Mouse (Mus musculus) liver, embryonic 11.5 days (tissue): ENCODE measurements around the gene Egfl7. TPM values are rescaled to one million over a fixed set of nuclear protein-coding genes. Genes with fewer than 3 reads are reported as not detected.

Experiments used
- ATAC-seq: fragments of 200-750 bp; cut with Nextera tagmentation; replicated peaks from 2 replicates; pipeline ENCODE4 v1.8.0; 2017; ENCODE audit warnings: moderate number of reproducible peaks, mild to moderate bottlenecking, moderate TSS enrichment, moderate library complexity; ENCODE audit not compliant: low FRiP score
- DNase-seq: peaks from one replicate; pipeline ENCODE4 v3.0.0-alpha.2; 2017; ENCODE audit warnings: low spot score
- H3K27ac ChIP-seq: fragments of 300-500 bp; sonication (generic); 2 replicates; pipeline ENCODE4 v1.5.1; 2014; ENCODE audit warnings: mild to moderate bottlenecking, low read depth, low read length, control low read depth
- H3K27me3 ChIP-seq: fragments of 300-500 bp; sonication (generic); replicated peaks from 2 replicates; pipeline ENCODE4 v1.6.1; 2014; ENCODE audit warnings: low read length, mixed read lengths; ENCODE audit not compliant: control insufficient read depth, insufficient read depth
- H3K36me3 ChIP-seq: fragments of 300-500 bp; sonication (generic); 2 replicates; pipeline ENCODE4 v1.6.1; 2014; ENCODE audit warnings: mild to moderate bottlenecking, low read length, moderate library complexity, mixed read lengths; ENCODE audit not compliant: control insufficient read depth, insufficient read depth
- H3K4me1 ChIP-seq: fragments of 300-500 bp; sonication (generic); replicated peaks from 2 replicates; pipeline ENCODE4 v1.6.1; 2014; ENCODE audit warnings: low read length, mixed read lengths; ENCODE audit not compliant: control insufficient read depth, insufficient read depth
- H3K4me2 ChIP-seq: fragments of 300-500 bp; sonication (generic); 2 replicates; pipeline ENCODE4 v1.6.1; 2014; ENCODE audit warnings: mild to moderate bottlenecking, control low read depth, moderate library complexity
- H3K4me3 ChIP-seq: fragments of 300-500 bp; sonication (generic); 2 replicates; pipeline ENCODE4 v1.5.1; 2014; ENCODE audit warnings: low read depth, low read length, control low read depth
- H3K9ac ChIP-seq: fragments of 300-500 bp; sonication (generic); 2 replicates; pipeline ENCODE4 v1.6.1; 2014; ENCODE audit warnings: low read depth, low read length, control low read depth
- H3K9me3 ChIP-seq: fragments of 300-500 bp; sonication (generic); 2 replicates; pipeline ENCODE4 v1.6.1; 2016; ENCODE audit warnings: low read length, inconsistent platforms, mixed read lengths; ENCODE audit not compliant: control insufficient read depth
- WGBS: fragments of 180-500 bp; shearing (Covaris S2); extraction: QIAGEN DNeasy Blood & Tissue Kit; methylation state at CpG from one replicate; pipeline ENCODE4 v1.1.7; 2014; 5-methylcytosine and 5-hydroxymethylcytosine counted together
- polyA plus RNA-seq: library from polyadenylated mRNA; unstranded; fragments of >200 nt; fragmentation: Nextera tagmentation; extraction: Ambion mirVana; gene quantifications from 2 replicates; pipeline ENCODE4 v1.2.1, GENCODE M21; 2014

The Egfl7 gene
- polyA plus RNA-seq, 1 experiment from 2014 or later, result 181 TPM

DNA sequence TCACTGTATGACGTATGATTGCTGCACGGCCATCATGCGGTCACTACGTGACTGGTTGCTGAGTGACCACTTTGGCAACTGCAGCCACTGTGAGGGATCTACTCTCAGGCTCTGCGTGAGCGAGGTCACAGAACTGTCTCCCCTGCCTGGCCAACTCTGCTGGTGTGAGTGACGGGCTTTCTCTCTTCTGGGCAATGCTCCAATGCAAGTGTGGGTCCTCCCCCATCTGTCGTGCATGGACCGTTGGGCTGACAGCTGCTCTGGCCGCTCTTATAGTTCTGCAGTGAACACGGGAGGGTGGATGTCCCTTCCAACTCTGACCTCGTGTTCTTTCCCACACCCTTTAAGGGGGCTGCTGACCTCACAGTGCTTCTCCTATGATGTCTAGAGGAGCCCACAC lies 6.4 kb upstream of the Egfl7 start:
- ATAC-seq (no peak), DNase-seq (no peak)
- WGBS, result 58% methylated on average over 12 of the region's 12 CpGs
- no peaks in the 10 kb centered on the region for H3K27me3 ChIP-seq
- H3K27ac ChIP-seq, result peak overlapping the region; percentile 32
- H3K4me3 ChIP-seq, result no peak overlapping the region
- no peaks in the 10 kb centered on the region for H3K36me3 ChIP-seq
- H3K4me1 ChIP-seq, result peaks cover 74% of the 10 kb centered on the region
- no peak overlapping the region for H3K4me2 ChIP-seq
- H3K9ac ChIP-seq, result no peak overlapping the region
- H3K9me3 ChIP-seq, result no peaks in the 10 kb centered on the region

DNA sequence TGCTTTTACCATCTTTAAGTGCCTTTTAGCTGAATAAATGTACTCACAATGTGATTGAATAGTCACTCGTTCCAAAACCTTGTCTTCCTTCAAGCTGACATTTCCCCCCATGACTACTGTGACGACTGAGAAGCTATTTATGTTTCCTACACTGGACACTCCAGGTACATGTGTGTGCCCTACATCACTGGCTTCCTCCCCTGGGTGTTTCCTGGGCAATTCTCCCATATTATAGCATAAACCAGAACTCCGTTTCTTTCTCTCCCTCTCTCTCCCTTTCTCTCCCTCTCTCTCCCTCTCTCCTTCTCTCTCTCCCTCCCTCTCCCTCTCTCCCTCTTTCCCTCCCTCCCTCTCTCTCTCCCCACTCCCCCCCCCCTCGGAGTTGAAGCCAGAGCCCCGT lies 6.0 kb upstream of the Egfl7 start:
- Histone ChIP-seq H3K36me3 (no peaks in the 10 kb centered on the region), H3K9ac (no peak overlapping the region), H3K4me2 (no peak overlapping the region), H3K4me1 (peaks cover 74% of the 10 kb centered on the region), H3K4me3 (no peak overlapping the region), H3K27ac (peak overlapping the region; percentile 32), H3K27me3 (no peaks in the 10 kb centered on the region), H3K9me3 (no peaks in the 10 kb centered on the region)
- ATAC-seq, result no peak
- no peak for DNase-seq
- WGBS, result 29% methylated on average over 5 of the region's 5 CpGs

DNA sequence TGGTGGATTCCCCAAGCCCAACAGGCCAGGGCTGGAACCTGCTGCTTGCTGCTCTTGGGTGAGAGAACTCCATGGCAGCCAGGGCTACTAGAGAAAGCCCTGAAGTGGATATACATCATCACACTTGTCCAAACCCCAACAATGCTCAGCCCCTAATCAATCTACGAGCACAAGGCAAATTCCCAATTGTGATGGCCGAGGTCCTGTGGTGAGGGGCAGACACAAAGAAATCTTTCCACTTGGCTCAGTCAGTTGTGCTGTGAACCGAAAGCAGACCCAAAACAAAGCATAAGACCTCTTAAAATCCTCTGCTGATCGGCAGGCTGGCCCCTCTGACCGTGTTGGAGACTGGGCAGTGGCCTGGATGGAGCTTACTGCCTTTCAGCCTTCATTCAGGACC lies 5.0 kb upstream of the Egfl7 start:
- WGBS, result 48% methylated on average over 5 of the region's 5 CpGs
- ATAC-seq (no peak), DNase-seq (no peak)
- Histone ChIP-seq H3K27ac (peak overlapping the region; percentile 96), H3K4me3 (no peak overlapping the region), H3K27me3 (no peaks in the 10 kb centered on the region), H3K4me2 (peak overlapping the region; percentile 71), H3K36me3 (no peaks in the 10 kb centered on the region), H3K9me3 (no peaks in the 10 kb centered on the region), H3K4me1 (peaks cover 82% of the 10 kb centered on the region), H3K9ac (peak overlapping the region; percentile 80)

DNA sequence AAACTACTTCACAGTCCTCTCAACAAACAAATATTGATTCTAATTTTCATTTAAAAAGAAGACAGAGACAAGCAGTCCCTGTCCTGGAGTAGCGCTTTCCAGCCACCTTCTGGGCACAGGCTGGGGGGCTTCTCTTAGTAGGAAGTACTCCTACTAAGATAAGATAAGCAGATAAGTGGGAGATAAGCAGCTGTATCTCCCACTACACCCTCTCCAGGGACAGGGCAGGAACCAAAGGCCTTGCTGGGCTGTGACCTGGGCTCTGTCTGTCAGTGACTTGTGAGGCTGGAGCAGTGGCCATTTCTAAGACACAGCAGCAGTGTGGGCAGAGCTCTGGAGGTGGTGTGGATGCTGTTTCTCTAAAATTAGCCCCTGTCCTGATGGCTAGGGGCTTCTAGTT lies 4.4 kb upstream of the Egfl7 start:
- Histone ChIP-seq H3K4me1 (peaks cover 83% of the 10 kb centered on the region), H3K27me3 (no peaks in the 10 kb centered on the region), H3K36me3 (no peaks in the 10 kb centered on the region), H3K27ac (peak overlapping the region; percentile 96), H3K4me3 (peak overlapping the region; percentile 51), H3K9me3 (no peaks in the 10 kb centered on the region), H3K4me2 (peak overlapping the region; percentile 71), H3K9ac (peak overlapping the region; percentile 80)
- WGBS, result 48% methylated on average over 1 of the region's 1 CpGs
- DNase-seq, result no peak
- ATAC-seq, result peak; percentile 13; the same call in 1 of the 2 replicates

DNA sequence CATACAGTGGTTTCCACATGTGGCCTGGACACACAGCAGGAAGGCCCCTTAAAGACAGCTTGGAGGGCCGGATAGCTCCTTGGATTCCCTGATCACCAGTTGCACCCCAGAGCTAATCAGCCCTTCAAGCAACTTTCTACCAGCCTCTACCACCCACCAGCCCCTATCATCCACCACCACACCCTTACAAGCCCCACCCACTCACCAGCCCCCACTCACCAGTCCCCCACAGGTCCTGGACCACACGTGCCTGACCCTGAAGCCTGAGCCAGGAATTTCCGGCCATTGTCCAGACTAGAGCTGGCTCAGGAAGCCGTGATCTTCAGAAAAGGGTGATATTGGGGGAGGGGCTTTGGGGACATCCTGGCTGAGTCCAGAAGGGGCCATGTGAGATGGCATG lies 3.9 kb upstream of the Egfl7 start:
- peaks cover 79% of the 10 kb centered on the region for H3K4me1 ChIP-seq
- H3K9me3 ChIP-seq, result no peaks in the 10 kb centered on the region
- ATAC-seq (peak; percentile 83), DNase-seq (peak; percentile 52)
- peak overlapping the region; percentile 96 for H3K27ac ChIP-seq
- peak overlapping the region; percentile 51 for H3K4me3 ChIP-seq
- H3K9ac ChIP-seq, result peak overlapping the region; percentile 80
- H3K4me2 ChIP-seq, result peak overlapping the region; percentile 71
- no peaks in the 10 kb centered on the region for H3K36me3 ChIP-seq
- H3K27me3 ChIP-seq, result no peaks in the 10 kb centered on the region
- 24% methylated on average over 4 of the region's 4 CpGs for WGBS

DNA sequence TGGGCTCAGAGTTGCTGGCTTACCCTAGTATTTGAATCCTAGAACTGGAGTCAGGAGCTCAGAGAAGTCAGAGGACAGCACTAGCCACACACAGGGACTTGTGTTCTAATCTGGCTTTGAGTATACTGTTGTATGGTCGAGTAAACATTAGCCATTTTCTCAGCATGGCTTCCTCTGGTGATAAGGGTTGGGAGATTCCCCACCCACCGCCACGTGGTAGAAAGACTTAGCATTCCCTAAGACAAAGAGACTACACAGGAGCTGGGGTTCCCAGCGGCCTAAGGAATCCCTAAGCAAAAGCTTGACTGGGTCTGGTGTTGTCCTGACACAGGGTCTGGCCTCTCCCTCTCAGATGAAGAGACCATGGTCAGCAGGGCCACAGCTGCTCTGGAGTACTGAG lies 3.4 kb upstream of the Egfl7 start:
- peak; percentile 35 for DNase-seq
- Histone ChIP-seq H3K9me3 (no peaks in the 10 kb centered on the region), H3K4me2 (peak overlapping the region; percentile 71), H3K27me3 (no peaks in the 10 kb centered on the region), H3K27ac (peak overlapping the region; percentile 96), H3K4me1 (peaks cover 73% of the 10 kb centered on the region), H3K36me3 (no peaks in the 10 kb centered on the region), H3K4me3 (peak overlapping the region; percentile 51), H3K9ac (peak overlapping the region; percentile 80)
- no peak for ATAC-seq
- WGBS, result 27% methylated on average over 4 of the region's 4 CpGs

DNA sequence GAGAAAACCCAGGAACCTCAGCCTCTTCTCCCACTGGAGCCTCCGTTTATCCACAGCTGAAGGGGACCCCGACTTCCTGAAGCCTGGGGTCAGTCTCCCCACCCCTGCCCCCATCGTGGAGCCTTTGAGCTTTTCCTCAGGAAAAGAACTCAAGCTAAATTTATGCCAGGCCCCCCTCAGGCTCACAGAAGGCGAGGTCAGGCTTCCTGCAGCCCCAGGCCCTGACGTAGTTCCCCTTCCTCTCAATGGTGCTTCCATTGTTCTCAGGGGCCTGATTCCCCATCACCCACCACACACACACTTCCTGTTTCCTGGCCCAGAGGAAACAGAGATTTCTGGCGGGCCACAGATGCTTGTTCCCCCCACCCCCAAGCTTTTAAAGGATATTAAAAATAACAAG lies 1.4 kb upstream of the Egfl7 start:
- ATAC-seq (no peak), DNase-seq (peak; percentile 38)
- Histone ChIP-seq H3K27me3 (no peaks in the 10 kb centered on the region), H3K9ac (0 out of 2 replicates have a peak overlapping the region, but pooled peaks have one; percentile 3), H3K4me3 (no peak overlapping the region), H3K4me1 (peaks cover 60% of the 10 kb centered on the region), H3K27ac (peak overlapping the region; percentile 62), H3K4me2 (peak overlapping the region; percentile 71), H3K36me3 (no peaks in the 10 kb centered on the region), H3K9me3 (no peaks in the 10 kb centered on the region)
- WGBS, result 35% methylated on average over 6 of the region's 6 CpGs

DNA sequence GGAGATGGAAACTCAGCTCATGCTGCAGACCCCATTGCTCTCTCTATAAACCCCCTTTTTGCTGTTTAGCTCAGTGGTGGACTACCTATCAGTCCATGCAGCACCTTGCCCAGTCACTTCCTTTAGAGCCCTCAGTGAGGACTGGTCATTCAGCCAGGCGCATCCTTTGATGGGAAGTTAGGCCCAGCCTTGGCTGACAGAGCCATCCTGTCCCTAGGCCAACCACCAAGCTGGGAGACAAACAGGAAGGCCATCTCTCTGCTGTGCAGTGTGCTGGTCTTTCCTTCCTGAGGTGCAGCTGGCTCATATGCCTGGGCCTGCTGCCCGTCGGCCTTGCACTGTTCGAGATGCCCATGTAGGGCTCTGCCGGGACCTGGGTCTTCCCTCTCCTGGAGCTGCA lies 937 bp downstream of the Egfl7 start:
- DNase-seq (no peak), ATAC-seq (no peak)
- Histone ChIP-seq H3K9ac (no peak overlapping the region), H3K4me2 (no peak overlapping the region), H3K27me3 (no peaks in the 10 kb centered on the region), H3K4me1 (peaks cover 47% of the 10 kb centered on the region), H3K4me3 (no peak overlapping the region), H3K36me3 (no peaks in the 10 kb centered on the region), H3K9me3 (no peaks in the 10 kb centered on the region), H3K27ac (no peak overlapping the region)
- WGBS, result 63% methylated on average over 5 of the region's 5 CpGs

DNA sequence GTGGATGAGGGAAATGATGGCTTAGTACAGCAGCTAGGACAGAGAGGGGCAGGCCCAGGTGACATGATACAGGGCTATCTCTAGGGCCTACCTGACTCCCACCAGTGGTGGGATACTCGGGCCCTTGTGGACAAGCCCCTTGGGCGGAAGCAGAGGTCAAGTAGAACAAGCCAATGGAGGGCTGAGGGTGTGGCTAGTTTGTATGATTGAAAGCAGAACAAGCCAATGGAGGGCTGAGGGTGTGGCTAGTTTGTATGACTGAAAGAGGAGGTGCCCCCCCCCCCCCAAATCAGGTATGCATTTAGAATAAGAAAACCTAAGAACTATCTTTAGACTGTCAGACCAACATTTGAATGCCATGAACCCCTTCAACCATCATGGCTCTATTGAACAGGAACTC lies 2.4 kb downstream of the Egfl7 start:
- Histone ChIP-seq H3K4me1 (peaks cover 40% of the 10 kb centered on the region), H3K4me3 (no peak overlapping the region), H3K27ac (no peak overlapping the region), H3K9ac (no peak overlapping the region), H3K9me3 (no peaks in the 10 kb centered on the region), H3K27me3 (no peaks in the 10 kb centered on the region), H3K4me2 (no peak overlapping the region), H3K36me3 (no peaks in the 10 kb centered on the region)
- WGBS, result 56% methylated on average over 2 of the region's 2 CpGs
- ATAC-seq, result no peak
- DNase-seq, result no peak
